Mouse (Mus musculus) liver, embryonic 15.5 days (tissue): ENCODE measurements at regions not wholly inside any gene's neighbourhood (a gene's known extent, or its start where the extent isn't known, plus 50 kb on each side); places are given as distances from the start of the nearest gene placed in this dataset.

Experiments
- ATAC-seq: fragments of 200-750 bp; cut with Nextera tagmentation; 2 replicates; pipeline ENCODE4 v1.8.0; 2017; ENCODE audit warnings: moderate number of reproducible peaks, mild to moderate bottlenecking, moderate library complexity; ENCODE audit not compliant: insufficient read depth
- H3K27ac ChIP-seq: fragments of 300-500 bp; sonication (generic); replicated peaks from 2 replicates; pipeline ENCODE4 v1.5.1; 2015; ENCODE audit warnings: mild to moderate bottlenecking, inconsistent platforms
- H3K27me3 ChIP-seq: fragments of 300-500 bp; sonication (generic); 2 replicates; pipeline ENCODE4 v1.6.1; 2015; ENCODE audit warnings: mild to moderate bottlenecking, inconsistent platforms
- H3K36me3 ChIP-seq: fragments of 300-500 bp; sonication (generic); replicated peaks from 2 replicates; pipeline ENCODE4 v1.6.1; 2015; ENCODE audit warnings: moderate library complexity, mild to moderate bottlenecking, inconsistent platforms
- H3K4me1 ChIP-seq: fragments of 300-500 bp; sonication (generic); replicated peaks from 2 replicates; pipeline ENCODE4 v1.6.1; 2015; ENCODE audit warnings: inconsistent platforms
- H3K4me2 ChIP-seq: fragments of 300-500 bp; sonication (generic); 2 replicates; pipeline ENCODE4 v1.6.1; 2015; ENCODE audit warnings: moderate library complexity, mild to moderate bottlenecking, inconsistent platforms
- H3K4me3 ChIP-seq: fragments of 300-500 bp; sonication (generic); replicated peaks from 2 replicates; pipeline ENCODE4 v1.5.1; 2015; ENCODE audit warnings: mild to moderate bottlenecking, inconsistent platforms
- H3K9ac ChIP-seq: fragments of 300-500 bp; sonication (generic); 2 replicates; pipeline ENCODE4 v1.6.1; 2015; ENCODE audit warnings: moderate library complexity, mild to moderate bottlenecking, inconsistent platforms
- H3K9me3 ChIP-seq: fragments of 300-500 bp; sonication (generic); replicated peaks from 2 replicates; pipeline ENCODE4 v1.6.1; 2016; ENCODE audit warnings: inconsistent platforms
- WGBS: fragments of 180-500 bp; shearing (Covaris S2); methylation state at CpG from one replicate; pipeline ENCODE4 v1.1.7; 2015; ENCODE audit warnings: mixed read lengths; ENCODE audit not compliant: insufficient replicate concordance; 5-methylcytosine and 5-hydroxymethylcytosine counted together

- ATAC-seq: no peak
- no peak overlapping the region; the same call in 1 of the 2 replicates for H3K9ac ChIP-seq
- H3K27ac ChIP-seq: peak overlapping the region; percentile 91
- no peaks in the 10 kb centered on the region for H3K36me3 ChIP-seq
- H3K4me3 ChIP-seq: peak overlapping the region; percentile 44; the same call in 1 of the 2 replicates
- H3K4me1 ChIP-seq: peaks cover 96% of the 10 kb centered on the region
- no peaks in the 10 kb centered on the region for H3K27me3 ChIP-seq
- H3K4me2 ChIP-seq: peak overlapping the region; percentile 53
- WGBS: 79% methylated on average over 4 of the region's 4 CpGs
- H3K9me3 ChIP-seq: no peaks in the 10 kb centered on the region
These were observed 63.4 kb upstream of the Eed start for GRCm38 (mm10) chr7:90044100-90044698.

DNA sequence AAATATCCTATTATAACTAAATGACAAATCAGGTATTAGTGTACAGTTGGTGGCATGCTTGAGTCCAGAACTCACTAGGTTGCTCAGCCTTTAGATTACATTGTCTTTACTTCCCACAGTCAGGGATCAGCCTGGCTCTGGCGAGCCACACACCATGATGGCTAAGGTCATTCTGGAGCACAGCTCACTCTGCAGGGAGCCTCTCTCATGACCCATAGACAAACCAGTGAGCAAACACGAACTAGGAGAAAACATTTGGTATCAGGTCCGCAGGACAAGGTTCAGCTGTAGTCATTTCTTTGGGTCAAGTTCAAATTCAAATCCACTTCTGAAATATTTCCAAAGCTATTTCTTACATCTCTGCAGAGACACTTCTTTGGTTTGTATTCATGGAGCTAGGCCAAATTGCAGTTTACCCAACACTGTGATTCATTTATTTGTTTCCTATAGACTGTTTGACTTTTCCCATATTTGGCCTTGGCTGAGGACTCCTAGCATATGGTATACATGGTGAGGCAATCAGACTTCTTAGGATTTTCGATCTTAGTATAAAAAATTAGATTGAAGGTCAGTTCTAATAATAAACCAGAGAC is 64.5 kb upstream of the Eed start:
- Histone ChIP-seq H3K9ac (peak overlapping the region; percentile 22), H3K27ac (peak overlapping the region; percentile 91), H3K27me3 (no peaks in the 10 kb centered on the region), H3K4me2 (peak overlapping the region; percentile 53), H3K36me3 (no peaks in the 10 kb centered on the region), H3K4me1 (peaks cover 96% of the 10 kb centered on the region), H3K4me3 (peak overlapping the region; percentile 44), H3K9me3 (no peaks in the 10 kb centered on the region)
- no peak for ATAC-seq
- 58% methylated on average over 4 of the region's 4 CpGs for WGBS

DNA sequence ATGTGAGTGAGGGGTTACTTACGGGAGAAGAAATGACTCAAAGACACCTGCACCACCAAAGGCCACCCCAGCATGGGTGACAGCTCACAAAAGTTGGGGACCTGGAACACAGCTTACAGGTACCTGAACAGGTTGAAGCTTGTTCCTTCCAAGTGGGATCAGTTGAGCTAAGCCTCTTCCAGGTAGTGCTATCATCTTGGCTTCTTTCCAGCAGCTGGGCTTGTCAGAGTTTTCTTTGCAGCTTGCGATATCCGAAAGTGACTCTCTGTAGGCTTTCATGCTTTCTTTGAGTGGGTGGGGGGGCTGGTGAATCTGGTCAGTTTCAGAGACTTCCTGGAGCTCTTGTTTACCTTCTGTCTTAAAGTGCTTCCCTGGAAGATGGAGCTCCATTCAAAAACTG is 65.4 kb upstream of the Eed start:
- 0 out of 2 replicates have a peak, but pooled peaks have one; percentile 14 for ATAC-seq
- H3K9me3 ChIP-seq: no peaks in the 10 kb centered on the region
- peaks cover 90% of the 10 kb centered on the region for H3K4me1 ChIP-seq
- no peaks in the 10 kb centered on the region for H3K27me3 ChIP-seq
- no peaks in the 10 kb centered on the region for H3K36me3 ChIP-seq
- H3K9ac ChIP-seq: peak overlapping the region; percentile 45
- peak overlapping the region; percentile 91 for H3K27ac ChIP-seq
- H3K4me3 ChIP-seq: peak overlapping the region; percentile 44
- peak overlapping the region; percentile 53 for H3K4me2 ChIP-seq
- 36% methylated on average over 3 of the region's 3 CpGs for WGBS

GRCm38 (mm10) chr7:90046862-90047261 is 66.1 kb upstream of the Eed start:
- WGBS: 46% methylated on average over 4 of the region's 4 CpGs
- Histone ChIP-seq H3K4me1 (peaks cover 85% of the 10 kb centered on the region), H3K36me3 (no peaks in the 10 kb centered on the region), H3K9me3 (no peaks in the 10 kb centered on the region), H3K27ac (peak overlapping the region; percentile 91), H3K4me2 (peak overlapping the region; percentile 53), H3K4me3 (peak overlapping the region; percentile 44; the same call in 1 of the 2 replicates), H3K27me3 (no peaks in the 10 kb centered on the region), H3K9ac (peak overlapping the region; percentile 45)
- peak; percentile 52 for ATAC-seq

DNA sequence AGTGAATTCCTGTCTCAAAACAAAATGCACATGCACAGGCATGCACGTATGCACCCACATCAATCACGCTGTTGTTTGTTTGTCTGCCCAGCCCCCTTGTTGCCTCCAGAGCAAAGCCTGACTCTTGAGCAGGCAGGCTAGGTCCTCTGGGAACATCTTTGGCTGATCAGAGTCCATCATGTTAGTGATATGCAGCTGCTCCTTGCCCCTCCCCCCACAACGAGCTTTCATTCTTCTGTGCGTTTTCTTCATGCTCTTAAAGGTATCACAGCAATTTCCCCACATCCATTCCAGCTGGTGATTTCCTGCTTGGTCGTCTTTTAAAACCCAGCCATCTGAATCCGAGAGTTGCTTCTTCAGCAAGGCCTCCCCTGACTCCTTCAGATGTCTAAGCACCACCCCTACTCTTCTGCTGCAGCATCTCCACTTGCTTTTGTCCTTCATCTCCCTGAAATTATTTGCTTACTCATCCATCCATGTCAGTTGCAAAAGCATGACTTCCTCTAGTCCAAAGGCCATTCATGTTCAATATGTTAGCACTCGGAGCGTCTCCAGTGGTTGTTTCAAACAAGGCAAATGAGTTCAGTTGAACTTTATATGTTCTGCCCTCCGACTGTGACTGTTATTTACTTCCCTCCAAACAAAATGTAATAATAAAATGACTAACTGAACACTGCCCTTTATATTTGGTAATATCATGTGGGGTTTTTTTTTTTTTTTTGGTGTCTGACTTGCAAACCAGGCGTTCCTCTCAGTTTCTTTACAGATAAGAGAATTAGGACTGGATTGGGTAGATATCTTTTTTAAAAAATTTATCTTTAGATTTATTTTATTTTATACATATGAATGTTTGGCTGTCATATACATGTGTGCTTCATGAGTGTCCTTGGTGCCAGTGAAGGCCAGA is 67.9 kb upstream of the Eed start:
- H3K9ac ChIP-seq: no peak overlapping the region
- no peak for ATAC-seq
- 51% methylated on average over 10 of the region's 10 CpGs for WGBS
- H3K4me3 ChIP-seq: no peak overlapping the region
- peak overlapping the region; percentile 91 for H3K27ac ChIP-seq
- no peaks in the 10 kb centered on the region for H3K27me3 ChIP-seq
- peak overlapping the region; percentile 34 for H3K4me2 ChIP-seq
- no peaks in the 10 kb centered on the region for H3K36me3 ChIP-seq
- no peaks in the 10 kb centered on the region for H3K9me3 ChIP-seq
- peaks cover 81% of the 10 kb centered on the region for H3K4me1 ChIP-seq

DNA sequence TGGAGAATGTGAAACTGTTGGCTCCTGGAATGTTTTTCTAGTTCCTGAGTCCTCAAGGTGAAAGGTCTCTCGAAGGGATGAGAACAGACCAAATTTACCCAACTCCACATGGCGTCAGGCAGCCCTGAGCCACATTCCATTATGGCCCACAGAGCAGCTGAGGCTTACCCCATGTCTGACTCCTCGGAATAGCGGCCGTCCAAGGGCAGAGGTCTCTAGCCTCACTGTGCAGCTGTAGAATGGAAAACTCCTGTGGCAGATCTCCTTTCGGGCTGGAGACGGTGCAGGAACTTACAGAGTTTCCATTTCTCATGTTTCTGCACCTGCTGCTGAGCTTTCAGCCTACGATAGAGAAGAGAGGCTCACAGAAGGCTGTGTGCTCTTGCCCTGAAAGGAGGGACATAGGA is 69.1 kb upstream of the Eed start:
- Histone ChIP-seq H3K27ac (peak overlapping the region; percentile 91), H3K27me3 (no peaks in the 10 kb centered on the region)
- WGBS: 72% methylated on average over 8 of the region's 8 CpGs

DNA sequence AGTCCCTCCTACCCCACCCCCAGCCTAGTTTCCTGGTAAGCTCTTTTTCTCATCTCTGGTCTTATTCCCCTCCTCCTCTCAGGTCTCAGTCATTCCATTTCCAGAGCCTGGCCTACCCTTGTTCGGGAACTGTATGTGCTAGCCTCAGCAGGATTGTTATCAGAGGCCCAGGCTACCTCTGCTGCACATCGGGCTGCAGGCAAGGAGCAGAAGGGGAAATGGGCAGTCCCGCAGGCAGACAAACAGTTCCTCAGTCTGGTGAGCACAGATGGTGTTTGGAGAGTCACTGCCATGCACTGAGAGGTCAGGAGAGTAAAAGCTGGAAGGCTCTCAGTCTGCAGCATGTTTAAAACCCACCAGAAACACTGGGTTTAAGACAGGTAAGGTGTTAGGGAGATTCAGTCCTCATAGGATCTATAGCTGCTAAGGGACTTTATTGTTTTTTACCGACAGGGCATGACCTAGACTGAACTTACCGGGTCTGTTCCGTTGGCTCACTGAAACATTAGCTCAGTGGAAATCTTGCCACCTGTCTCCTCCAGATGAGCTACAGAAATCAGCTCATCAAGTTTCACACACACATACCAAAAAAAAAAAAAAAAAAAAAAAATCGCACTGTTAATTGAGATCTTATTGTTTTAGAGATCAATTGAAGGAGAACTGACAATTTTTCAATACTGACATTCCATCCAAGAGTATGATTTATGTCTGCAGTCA is 74.2 kb upstream of the Eed start:
- WGBS: 26% methylated on average over 7 of the region's 7 CpGs
- peak; percentile 42 for ATAC-seq
- H3K27ac ChIP-seq: peak overlapping the region; percentile 76
- H3K4me2 ChIP-seq: peak overlapping the region; percentile 41
- peaks cover 79% of the 10 kb centered on the region for H3K4me1 ChIP-seq
- H3K36me3 ChIP-seq: no peaks in the 10 kb centered on the region
- no peak overlapping the region for H3K4me3 ChIP-seq
- H3K9ac ChIP-seq: peak overlapping the region; percentile 40
- no peaks in the 10 kb centered on the region for H3K9me3 ChIP-seq
- H3K27me3 ChIP-seq: no peaks in the 10 kb centered on the region

More for the DNA sequence above, 69.1 kb upstream of the Eed start:
- Histone ChIP-seq H3K9ac (no peak overlapping the region), H3K4me3 (no peak overlapping the region), H3K4me2 (no peak overlapping the region), H3K36me3 (no peaks in the 10 kb centered on the region), H3K4me1 (peaks cover 82% of the 10 kb centered on the region), H3K9me3 (no peaks in the 10 kb centered on the region)
- no peak for ATAC-seq

DNA sequence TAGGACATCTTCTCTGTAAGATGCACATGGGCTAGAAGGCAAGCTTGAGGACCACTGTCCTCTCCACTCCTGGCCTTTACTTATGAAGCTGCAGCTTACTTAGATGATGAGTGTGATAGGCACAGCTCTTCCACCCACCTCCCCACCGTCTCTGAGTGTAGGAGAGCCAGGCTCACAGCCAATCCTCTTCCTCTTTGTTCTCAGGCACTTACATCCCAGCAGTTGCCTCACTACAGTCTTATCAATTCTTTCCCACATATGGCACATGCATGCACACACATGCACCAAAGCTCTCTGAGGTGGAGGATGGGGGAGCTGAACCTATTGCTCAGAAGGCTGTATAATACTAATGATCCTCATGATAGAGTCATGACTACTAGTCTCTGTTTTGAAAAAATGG is 72.1 kb upstream of the Picalm start:
- no peaks in the 10 kb centered on the region for H3K9me3 ChIP-seq
- no peak overlapping the region for H3K4me2 ChIP-seq
- H3K9ac ChIP-seq: no peak overlapping the region
- H3K27ac ChIP-seq: peak overlapping the region; percentile 98
- no peak overlapping the region for H3K4me3 ChIP-seq
- WGBS: 6% methylated on average over 1 of the region's 1 CpGs
- ATAC-seq: no peak
- peaks cover 93% of the 10 kb centered on the region for H3K4me1 ChIP-seq
- no peaks in the 10 kb centered on the region for H3K27me3 ChIP-seq
- H3K36me3 ChIP-seq: no peaks in the 10 kb centered on the region

DNA sequence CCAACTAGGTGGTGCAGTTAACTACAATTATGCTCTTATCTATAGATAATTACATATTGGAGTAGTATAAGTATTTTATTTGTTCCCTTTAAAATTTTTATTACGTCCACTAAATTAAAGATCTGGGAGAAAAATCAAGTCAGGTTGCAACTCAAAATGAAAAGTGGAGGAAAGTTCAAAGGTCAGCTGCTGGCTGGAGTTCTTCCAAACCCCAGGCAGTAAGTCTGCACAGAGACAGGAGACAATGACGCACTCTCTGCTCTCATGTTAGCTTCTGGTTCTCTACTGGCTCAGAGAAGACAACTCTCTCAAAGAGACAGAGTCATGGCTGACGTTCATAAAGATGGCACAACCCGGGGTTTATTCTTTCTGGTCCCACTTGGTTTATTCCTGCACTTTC is 71.4 kb upstream of the Picalm start:
- Histone ChIP-seq H3K9ac (0 out of 2 replicates have a peak overlapping the region, but pooled peaks have one; percentile 76), H3K36me3 (no peaks in the 10 kb centered on the region), H3K4me2 (no peak overlapping the region), H3K4me1 (peaks cover 95% of the 10 kb centered on the region), H3K9me3 (no peaks in the 10 kb centered on the region), H3K4me3 (no peak overlapping the region), H3K27me3 (no peaks in the 10 kb centered on the region), H3K27ac (peak overlapping the region; percentile 98)
- 82% methylated on average over 4 of the region's 4 CpGs for WGBS
- no peak for ATAC-seq

GRCm38 (mm10) chr7:90059249-90059628 is 70.8 kb upstream of the Picalm start:
- H3K36me3 ChIP-seq: no peaks in the 10 kb centered on the region
- H3K4me2 ChIP-seq: peak overlapping the region; percentile 77
- no peak for ATAC-seq
- WGBS: 43% methylated on average over 8 of the region's 8 CpGs
- H3K9ac ChIP-seq: peak overlapping the region; percentile 76; the same call in 1 of the 2 replicates
- H3K27me3 ChIP-seq: no peaks in the 10 kb centered on the region
- no peak overlapping the region for H3K4me3 ChIP-seq
- no peaks in the 10 kb centered on the region for H3K9me3 ChIP-seq
- H3K4me1 ChIP-seq: peaks cover 95% of the 10 kb centered on the region
- H3K27ac ChIP-seq: peak overlapping the region; percentile 98
